Mouse (Mus musculus) megakaryocyte, embryonic 14.5 days (primary cell): ENCODE measurements around the gene Tmem38b.

Source experiments
- FLI1 ChIP-seq: IDR thresholded peaks from 2 replicates; pipeline ENCODE4 v1.6.1; 2012; ENCODE audit warnings: low read length, inconsistent platforms, mixed read lengths
- GATA1 ChIP-seq: IDR thresholded peaks from 3 replicates; pipeline ENCODE4 v1.6.1; 2012; ENCODE audit warnings: mixed read lengths, low read length, inconsistent platforms, borderline replicate concordance

DNA sequence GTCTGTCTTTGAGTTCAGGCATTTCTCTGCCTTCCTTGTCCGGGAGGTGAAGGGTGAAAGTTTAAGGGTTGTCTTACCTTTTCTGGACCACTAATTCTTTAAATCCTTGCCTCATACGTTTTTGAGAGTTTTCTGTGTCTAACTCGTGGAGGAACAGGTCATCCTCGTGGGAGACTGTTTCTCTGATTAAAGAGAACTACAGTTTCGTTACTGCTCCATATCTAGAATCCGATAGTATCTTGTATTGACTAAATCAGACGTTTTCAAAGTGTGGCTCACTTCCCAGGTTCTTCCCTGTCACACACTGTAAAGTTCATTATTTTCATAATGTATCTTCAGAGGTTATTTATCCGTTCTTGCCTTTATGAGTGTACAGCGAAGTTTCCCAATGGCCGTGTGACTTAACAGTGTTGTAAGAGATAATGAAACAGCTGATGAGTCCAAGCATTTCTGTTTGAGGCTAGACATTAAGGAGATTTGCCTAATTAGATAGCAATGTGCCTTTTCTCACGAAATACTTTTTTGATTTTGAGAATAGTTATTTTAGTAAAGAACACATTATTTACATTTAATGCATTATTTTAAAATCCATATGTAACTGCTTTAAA is 900 bp downstream of the Tmem38b start:
- no peak for TF ChIP-seq GATA1
- no peak for TF ChIP-seq FLI1
